Mouse (Mus musculus) spleen, adult 2 months (tissue): Measurements from ENCODE around the gene Gm17268.

Source experiments
- CTCF ChIP-seq: fragments of 200-500 bp; IDR thresholded peaks from 2 replicates; pipeline ENCODE4 v1.5.1; 2011; ENCODE audit warnings: mild to moderate bottlenecking, inconsistent platforms; ENCODE audit not compliant: insufficient read depth, insufficient read length, insufficient replicate concordance; ENCODE audit errors: extremely low read depth
- POLR2A ChIP-seq: fragments of 200-500 bp; IDR thresholded peaks from 2 replicates; pipeline ENCODE4 v1.6.1; 2011; ENCODE audit warnings: low read depth, low read length, inconsistent platforms

- no peak for TF ChIP-seq POLR2A
- TF ChIP-seq CTCF = no peak
These were observed 26.8 kb downstream of the Gm17268 start for GRCm38 (mm10) chr11:82011411-82012193.
